Mouse (Mus musculus): ENCODE data around the gene Bcl2l12.

Gene Bcl2l12

GRCm38 (mm10) chr7:44959281-44959680, 39.2 kb downstream of the Bcl2l12 start:
- DNase-seq (ENCODE audit: low spot score): no peak

- peak; percentile 59 for DNase-seq (ENCODE audit: low spot score)
Observed at GRCm38 (mm10) chr7:44958208-44958607, 40.3 kb downstream of the Bcl2l12 start.

GRCm38 (mm10) chr7:44957183-44957835, 41.2 kb downstream of the Bcl2l12 start:
- peak; percentile 23 for DNase-seq (ENCODE audit: low spot score)

GRCm38 (mm10) chr7:44956266-44956665, 42.2 kb downstream of the Bcl2l12 start:
- DNase-seq (ENCODE audit: low spot score): no peak

DNA sequence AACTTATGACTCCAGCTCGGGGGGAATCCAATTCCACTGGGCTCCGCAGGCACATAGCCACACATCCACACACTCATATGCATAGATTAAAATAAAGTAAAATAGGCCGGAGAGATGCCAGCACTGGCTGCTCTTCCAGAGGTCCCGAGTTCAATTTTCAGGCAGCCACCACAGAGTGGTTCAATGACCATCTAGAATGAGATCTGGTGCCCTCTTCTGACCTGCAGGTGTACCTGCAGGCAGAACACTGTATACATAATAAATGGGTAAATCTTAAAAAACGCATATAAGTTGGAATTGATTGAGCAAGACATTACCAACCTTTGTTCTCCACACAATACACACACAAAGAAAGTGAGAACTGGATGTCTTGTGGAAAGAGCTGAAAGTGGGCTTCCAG, 42.9 kb downstream of the Bcl2l12 start:
- DNase-seq (ENCODE audit: low spot score): no peak

- DNase-seq (ENCODE audit: low spot score): peak; percentile 74
Observed at GRCm38 (mm10) chr7:44954091-44954885, 44.2 kb downstream of the Bcl2l12 start.

- no peak for DNase-seq (ENCODE audit: low spot score)
Observed at GRCm38 (mm10) chr7:44953561-44953960, 45.0 kb downstream of the Bcl2l12 start.

- DNase-seq (ENCODE audit: low spot score): peak; percentile 86
Observed at GRCm38 (mm10) chr7:44952611-44953306, 45.8 kb downstream of the Bcl2l12 start.

GRCm38 (mm10) chr7:44951960-44952359, 46.6 kb downstream of the Bcl2l12 start:
- peak; percentile 70 for DNase-seq (ENCODE audit: low spot score)

- no peak for DNase-seq (ENCODE audit: low spot score)
Observed at GRCm38 (mm10) chr7:44949922-44950321, 48.6 kb downstream of the Bcl2l12 start.

DNA sequence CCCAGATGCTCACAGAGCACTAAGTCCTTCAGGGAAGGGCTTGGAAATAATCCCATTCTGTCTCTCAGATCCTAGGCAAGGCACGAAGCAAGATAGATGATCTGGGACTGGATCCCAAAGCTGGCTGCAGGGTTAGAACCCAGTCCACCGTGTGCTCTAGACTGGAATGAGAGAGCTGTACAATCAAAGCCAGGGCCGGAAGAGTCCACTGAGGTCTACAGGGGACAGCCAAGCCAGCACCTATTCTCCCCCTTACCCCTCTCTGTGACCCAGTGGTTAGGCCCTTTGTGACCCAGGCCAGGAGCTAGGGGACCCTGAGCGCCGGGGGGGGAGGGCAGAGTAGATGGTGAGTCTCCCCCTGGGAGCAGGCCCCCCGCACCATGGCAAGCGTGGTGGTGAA, 55.6 kb downstream of the Bcl2l12 start, which contains the start of gene Tsks:
Gene Tsks, plus strand, starts transcription at position 301 of the 400 bp plus-strand sequence.
- DNase-seq (ENCODE audit: low spot score): no peak

Measured in adipocyte (in vitro differentiated cells).